13 mouse cellular contexts compared by ENCODE assay signal in the genomic region with DNA sequence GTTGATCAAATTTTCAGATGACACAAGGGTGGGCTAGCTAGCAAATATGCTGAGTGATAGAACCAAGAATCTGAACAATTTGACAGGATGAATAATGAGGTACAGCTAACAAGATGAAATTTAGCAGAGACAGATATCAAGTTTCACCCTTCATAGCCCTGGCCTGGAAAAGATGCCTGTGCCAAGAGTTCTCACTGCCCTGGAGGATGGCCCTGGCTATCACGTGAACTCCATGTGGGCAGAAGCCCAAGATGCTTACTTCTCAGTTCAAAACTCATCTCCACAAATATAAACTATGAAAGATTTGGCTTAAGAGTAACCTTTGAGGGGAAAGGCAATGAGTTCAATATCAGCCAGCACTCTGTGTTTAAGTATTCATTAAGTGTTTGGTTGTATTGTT.
DNase-seq lines count a peak whose midpoint lies in the region.
"Had no signal": no experiment of that assay in that cellular context is flagged by ENCODE, and none has a peak within 500 bp of the region (broad histone marks: within the 10 kb centered on the region; RNA-seq: fewer than 3 reads in every experiment).

No protein-coding gene starts in this region.

- peak; percentile 5 for DNase-seq in embryo, embryonic 11 days
- no peak for DNase-seq in embryo, embryonic 10.5 days (ENCODE audit: low spot score)
- DNase-seq in 3T3-L1 (ENCODE audit: low read depth, low spot score), result peak; percentile 55
- peak; percentile 15 for DNase-seq in Muller cell, postnatal 12 days (ENCODE audit: inconsistent ontology term)
- peak; percentile 2 for DNase-seq in forelimb bud, embryonic 11.5 days (ENCODE audit: low read depth, low spot score)
- DNase-seq in spleen, adult 18-20 months, result no peak
- DNase-seq: adrenal gland, postnatal 14 days; cerebellum, adult 18-20 months; cerebellum, adult 9-10 months; cerebellum, postnatal 14 days; gastrocnemius, postnatal 10 days; gastrocnemius, postnatal 36 days; heart, adult 11 months had no signal

Comparison
In these comparisons a context has a peak if more than half of its experiments do, and no peak if none do; other contexts are left out.
1. DNase-seq: peak in embryo, embryonic 11 days (single experiment), 3T3-L1 (single experiment), Muller cell, postnatal 12 days (single experiment) and forelimb bud, embryonic 11.5 days (single experiment); none in embryo, embryonic 10.5 days (single experiment) and spleen, adult 18-20 months (0 of 2).